Mouse (Mus musculus) lung, adult 2 months (tissue): ENCODE measurements at regions not wholly inside any gene's neighbourhood (a gene's known extent, or its start where the extent isn't known, plus 50 kb on each side); places are given as distances from the start of the nearest gene placed in this dataset.

Experiments
- CTCF ChIP-seq: fragments of 200-500 bp; IDR thresholded peaks from 2 replicates; pipeline ENCODE4 v1.5.1; 2011; ENCODE audit warnings: mild to moderate bottlenecking, low read length, control low read depth; ENCODE audit not compliant: insufficient read depth
- POLR2A ChIP-seq: fragments of 200-500 bp; IDR thresholded peaks from 2 replicates; pipeline ENCODE4 v1.6.1; 2011; ENCODE audit warnings: low read depth, mild to moderate bottlenecking, control low read depth, low read length, borderline replicate concordance; ENCODE audit errors: extremely low read depth

GRCm38 (mm10) chr14:104821903-104822573 is 299.6 kb upstream of the Rnf219 start:
- TF ChIP-seq CTCF: no peak
- no peak for TF ChIP-seq POLR2A
